Mouse (Mus musculus): ENCODE measurements around the gene Msi2.

- TF ChIP-seq GATA1 (IDR thresholded peaks at IDR 0.05; ENCODE audit: borderline replicate concordance, low read length) = no peak
- TF ChIP-seq FLI1 (IDR thresholded peaks at IDR 0.05; ENCODE audit: low read length) = no peak
Measured at GRCm38 (mm10) chr11:88489985-88490384, 228.3 kb downstream of the Msi2 start.
